Mouse (Mus musculus) mouse trophoblast stem cell (cell line): ENCODE measurements at regions not wholly inside any gene's neighbourhood (a gene's known extent, or its start where the extent isn't known, plus 50 kb on each side); places are given as distances from the start of the nearest gene placed in this dataset.

ENCODE experiments used
- in situ Hi-C, 2 experiments: fragments of 300-500 bp; cut with MseI, MboI; formaldehyde crosslinking; loops; 2 replicates in 1 of 2; 3 replicates in 1 of 2; pipeline ENCODE4 v1.15.1; 2025

DNA sequence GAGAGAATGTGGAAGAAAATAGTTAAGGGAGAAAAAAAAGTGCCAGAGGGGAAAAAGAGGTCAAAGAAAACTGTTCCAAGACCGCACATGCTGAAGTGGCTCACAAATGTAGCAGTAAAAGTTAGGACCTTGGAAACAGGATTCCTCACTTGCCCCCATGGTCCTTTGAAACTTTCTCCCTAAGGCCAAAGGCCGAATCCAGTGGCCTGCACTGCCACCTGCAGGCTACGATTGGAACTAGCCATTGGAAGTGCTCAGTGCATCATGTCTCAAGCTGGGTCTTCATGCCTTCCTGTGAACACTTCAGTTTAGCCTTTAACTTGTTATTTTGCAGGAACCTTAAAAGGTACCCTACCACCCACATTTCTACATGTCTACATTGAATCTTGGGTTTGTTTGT is 56.3 kb upstream of the Mctp2 start:
- in situ Hi-C loops, result loop anchor here (5.0 kb wide), 1 partner anchor 120 kb away; no protein-coding TSS in a partner anchor

DNA sequence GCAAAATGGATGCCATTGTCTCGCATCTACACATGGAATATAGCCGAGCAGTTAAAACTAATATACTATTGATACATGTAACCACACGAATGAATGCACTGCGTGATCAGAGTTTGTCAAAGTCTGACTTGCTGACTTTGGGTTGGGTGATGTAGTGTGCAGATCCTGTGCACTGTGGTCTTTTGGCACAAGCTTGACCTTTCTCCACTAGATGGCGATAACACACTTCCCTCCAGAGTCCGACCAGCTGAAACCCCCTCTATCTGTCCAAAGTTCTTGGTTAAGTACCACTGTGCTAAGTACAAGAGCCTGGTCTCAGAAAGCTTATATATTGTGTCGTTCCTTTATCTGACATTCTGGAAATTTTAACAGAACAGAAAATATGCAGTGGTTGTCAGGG is 84.9 kb upstream of the Mctp2 start:
- in situ Hi-C loops, result loop anchor here (10.0 to 25.0 kb wide), 3 partner anchors 1021 to 1246 kb away; no protein-coding TSS in a partner anchor

DNA sequence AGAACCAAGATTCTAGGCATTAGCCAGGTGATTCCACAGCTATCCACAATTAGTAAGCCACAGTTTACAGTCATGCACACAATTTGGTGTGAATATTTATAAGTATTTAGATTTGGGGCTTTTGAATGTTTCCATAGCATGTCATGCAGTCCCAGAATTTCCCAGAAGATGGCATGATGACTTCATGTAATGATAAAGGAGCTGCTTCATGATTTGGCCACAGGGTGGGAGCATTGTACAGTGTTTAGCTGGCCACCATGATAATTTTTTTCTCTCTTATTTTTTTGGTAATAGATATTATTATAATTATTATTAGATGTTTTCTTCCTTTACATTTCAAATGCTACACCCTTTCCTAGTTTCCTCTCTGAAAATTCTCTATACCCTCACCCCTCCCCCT is 93.6 kb upstream of the Mctp2 start:
- in situ Hi-C loops, result loop anchor here in 1 of 2 experiments (5.0 kb wide), 1 partner anchor 977 kb away; the partner anchor contains the start of gene Rgma

DNA sequence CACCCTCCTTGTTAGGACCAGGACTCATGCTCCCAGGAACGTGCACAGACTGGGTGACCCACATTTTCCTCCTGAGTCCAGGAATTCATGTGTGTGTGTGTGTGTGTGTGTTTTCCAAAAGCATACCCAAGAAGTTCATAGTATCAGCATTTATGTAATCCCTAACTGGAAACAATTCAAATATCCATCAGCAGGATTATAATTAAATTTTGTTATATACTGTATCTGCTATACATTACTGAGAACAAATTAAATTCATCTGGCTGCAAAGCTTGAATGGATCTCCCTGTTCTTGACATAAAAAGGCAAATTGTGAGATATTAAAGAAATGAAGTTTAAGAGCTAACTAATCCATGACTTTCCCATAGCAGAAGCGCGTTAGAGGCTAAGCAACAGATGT is 99.7 kb upstream of the Mctp2 start:
- in situ Hi-C loops, result no loop called here

DNA sequence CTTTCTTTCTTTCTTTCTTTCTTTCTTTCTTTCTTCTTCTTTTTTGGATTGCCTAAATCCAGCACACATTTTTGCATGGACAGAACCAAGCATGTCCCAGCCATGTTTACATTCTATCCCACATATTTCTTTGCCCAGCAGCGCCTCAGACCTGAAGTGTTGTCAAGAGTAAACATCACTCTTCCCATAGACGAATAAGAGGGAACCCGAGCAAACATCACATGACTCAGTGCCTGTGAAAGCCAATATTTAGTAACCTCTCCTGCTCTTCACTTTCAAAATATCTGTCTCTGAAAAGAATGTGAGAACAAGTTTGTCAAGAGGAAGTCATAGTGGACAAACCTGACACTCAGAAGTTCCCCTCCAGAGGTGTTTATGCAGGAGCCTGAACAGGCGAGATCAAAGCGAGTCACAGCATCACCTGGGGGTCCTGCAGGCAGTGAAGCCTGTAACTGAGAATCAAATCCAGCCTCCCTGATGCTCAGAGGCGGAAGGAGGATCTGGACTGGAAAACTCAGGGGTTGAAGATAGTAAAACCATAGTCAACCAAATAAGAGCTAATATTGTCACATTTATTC is 102.1 kb upstream of the Mctp2 start:
- in situ Hi-C loops, result no loop called here

DNA sequence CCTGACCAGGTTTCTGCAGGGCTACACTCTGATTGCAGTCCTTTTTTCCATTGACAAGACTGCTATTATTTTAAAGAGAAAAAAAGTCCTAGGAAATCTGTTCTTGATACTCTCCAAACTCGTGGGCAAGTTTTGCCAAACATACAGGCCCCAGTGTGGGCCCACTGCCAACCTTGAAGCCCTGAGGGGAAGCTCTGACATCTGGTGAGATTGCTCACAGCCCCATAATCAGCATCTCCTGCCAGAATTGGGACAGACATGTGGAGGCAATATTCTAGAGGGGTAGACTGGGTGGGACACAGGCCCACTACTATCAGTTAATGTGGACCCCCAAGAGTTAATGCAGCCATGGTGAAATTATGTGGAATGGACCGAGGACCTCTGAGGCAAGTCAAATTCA is 132.1 kb upstream of the Mctp2 start:
- in situ Hi-C loops, result no loop called here

DNA sequence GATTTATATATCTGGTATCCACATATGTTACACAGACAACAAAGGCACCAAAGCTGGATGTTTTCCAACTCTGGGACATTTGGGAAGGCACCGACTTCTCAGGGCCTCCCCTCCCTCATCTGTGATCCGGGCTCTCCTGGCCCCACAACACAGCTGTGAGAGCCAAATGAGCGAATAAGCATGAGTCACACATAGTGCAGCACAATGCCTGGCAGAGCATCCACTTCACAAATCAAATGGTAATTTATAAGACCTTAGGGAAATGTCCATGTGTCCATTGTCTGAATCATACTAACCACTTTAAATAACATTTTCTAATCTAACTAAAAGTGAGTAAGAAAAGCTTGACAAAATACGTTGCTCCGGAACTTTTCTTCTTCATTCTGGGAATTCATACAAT is 135.6 kb upstream of the Mctp2 start:
- in situ Hi-C loops, result no loop called here

DNA sequence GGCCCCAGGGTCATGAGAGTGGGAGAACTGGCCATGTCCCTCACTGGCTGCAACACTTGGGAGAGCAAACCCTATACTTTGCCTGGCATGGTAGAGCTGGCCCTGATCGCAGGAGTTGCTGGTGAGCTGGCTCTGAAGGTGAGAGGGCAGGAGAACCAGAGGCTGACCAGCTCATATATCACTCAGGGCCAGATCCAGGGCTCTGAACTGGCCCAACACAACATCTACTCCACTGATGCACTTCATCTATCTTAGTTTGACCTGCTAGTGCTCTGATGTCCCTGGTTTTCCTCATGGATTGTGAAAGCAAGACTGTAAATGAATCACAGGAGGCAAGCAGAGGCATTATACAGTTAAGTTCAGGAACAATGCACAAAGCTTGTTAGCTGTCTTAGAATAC is 137.6 kb upstream of the Mctp2 start:
- in situ Hi-C loops, result no loop called here

DNA sequence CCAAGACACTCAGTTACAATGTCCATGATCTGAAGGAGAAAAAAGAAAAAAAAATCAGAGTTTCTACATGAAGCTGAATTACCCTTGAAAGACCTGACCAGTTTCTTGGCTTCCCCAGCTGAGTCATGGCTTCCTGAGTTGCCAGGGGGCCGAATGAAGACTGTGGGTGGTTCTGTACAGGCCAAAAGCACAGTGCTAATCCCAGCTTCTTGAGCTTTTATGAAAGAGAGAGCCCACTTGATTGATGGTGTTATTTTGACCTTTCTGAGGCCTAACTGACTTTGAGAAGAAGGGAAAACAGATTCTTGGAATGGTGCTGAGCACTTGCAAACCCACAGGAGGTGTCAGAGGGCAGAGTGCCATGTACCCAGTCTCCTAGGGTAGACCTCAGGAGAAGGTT is 138.4 kb upstream of the Mctp2 start:
- in situ Hi-C loops, result no loop called here

DNA sequence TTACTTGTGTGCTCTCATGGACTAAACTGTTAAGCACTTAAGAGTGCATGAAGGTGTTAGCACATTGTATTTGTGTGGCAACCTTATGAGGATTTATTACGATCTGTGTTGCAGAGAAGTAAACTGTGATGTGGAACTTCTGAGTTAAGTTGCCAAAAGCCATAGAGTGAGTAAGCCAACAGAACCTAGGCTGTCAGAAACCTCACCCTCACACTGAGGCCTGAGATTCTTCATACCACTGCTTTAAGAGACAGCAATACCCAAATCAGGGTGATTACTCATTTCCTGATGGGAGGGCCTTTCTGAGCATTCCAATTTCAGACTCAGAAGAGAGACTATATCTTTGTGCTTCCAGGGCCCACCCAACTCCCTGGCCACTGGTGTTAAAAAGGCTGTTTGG is 140.5 kb upstream of the Mctp2 start:
- in situ Hi-C loops, result no loop called here

DNA sequence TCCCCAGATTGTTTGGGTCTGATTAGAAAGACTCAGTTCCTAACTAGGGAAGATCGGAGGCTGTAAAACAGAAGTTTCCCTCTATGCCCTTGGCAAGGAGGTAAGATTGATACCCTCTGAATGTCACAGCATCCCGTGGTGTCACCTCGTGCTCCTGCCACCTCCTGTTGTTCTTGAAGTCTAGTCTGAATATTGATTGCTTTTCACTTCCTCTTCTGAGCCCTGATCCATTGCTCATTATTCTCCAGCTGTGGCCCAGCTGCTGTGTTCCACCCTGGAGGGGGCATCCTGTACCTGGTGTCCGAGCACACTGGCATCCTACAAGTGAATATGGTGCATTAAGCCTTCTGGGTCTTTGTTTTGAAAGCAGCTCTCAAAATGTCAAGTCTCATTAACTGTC is 156.6 kb upstream of the Mctp2 start:
- in situ Hi-C loops, result no loop called here

DNA sequence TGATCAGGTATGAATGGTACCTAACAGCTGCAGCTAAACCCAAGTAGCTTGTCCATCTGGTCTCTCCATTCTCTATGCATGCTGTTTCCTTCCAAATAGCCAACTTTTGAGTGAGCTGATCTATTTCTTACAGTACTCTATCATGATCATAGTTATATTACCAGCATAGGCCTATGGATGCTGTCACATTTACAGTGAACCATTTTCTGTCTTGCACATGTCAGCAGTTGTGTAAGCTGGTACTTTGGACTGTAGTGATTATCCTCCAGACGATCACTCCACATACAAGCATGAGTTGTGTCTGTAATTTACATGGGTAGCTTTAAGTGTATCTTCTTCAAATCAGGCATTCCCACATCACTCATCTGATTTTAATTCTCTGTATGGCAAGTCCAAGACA is 158.2 kb upstream of the Mctp2 start:
- in situ Hi-C loops, result no loop called here

DNA sequence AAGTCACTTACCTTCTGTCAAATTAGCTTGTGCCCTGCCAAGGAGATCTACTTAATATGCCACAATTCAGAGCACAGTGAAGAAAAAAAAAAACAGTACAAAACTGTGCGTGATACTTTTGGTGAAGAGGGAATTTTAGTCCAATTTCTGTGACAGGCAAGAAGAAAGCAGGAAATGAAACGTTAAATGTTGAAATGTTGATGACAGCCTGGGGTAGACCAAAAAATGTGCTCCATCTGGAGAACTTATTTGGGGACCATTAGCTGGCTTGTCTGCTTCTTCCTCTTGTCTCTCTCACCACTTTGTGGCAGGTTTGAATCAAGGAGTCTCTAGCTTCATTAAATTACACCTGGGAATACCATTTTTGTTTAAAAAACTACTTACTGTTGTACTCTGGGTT is 163.3 kb upstream of the Mctp2 start:
- in situ Hi-C loops, result no loop called here

DNA sequence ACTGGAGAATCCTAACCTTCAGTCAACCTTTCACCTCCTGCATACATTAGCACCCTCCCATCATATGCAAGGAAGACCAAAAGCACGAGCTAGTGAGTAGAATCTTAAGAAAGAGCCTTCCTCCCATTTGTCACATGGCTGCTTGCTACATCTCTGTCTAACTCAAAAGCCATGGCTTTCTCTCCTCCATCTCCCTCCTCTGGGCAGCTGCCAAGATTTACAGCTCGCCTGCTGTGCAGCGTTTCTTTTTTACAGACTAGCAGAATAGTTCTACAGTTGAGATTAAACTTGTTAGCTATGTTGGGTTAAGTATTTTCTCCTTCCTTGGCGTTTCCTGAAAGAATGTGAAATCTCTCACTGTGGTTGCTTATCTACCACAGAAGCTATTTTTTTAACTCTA is 168.3 kb upstream of the Mctp2 start:
- in situ Hi-C loops, result no loop called here

DNA sequence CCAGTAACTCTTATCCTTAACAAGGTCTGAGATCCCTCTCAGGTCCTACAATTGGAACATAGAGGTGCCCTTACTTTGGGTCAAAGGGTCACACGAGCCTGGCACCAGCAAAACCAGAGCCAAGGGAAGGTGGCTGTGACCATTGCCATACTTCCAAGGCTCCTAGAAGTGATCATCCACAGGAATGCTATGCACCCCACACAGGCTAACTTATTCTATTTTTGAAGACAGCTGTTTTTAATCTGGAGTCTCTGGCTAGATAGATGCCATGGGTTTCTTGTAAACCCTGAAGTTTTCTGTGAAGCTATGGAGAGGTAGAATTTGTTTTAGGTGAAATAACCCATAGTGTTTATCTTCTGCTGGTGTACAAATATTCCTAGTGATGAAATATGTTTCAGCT is 172.5 kb upstream of the Mctp2 start:
- in situ Hi-C loops, result no loop called here

DNA sequence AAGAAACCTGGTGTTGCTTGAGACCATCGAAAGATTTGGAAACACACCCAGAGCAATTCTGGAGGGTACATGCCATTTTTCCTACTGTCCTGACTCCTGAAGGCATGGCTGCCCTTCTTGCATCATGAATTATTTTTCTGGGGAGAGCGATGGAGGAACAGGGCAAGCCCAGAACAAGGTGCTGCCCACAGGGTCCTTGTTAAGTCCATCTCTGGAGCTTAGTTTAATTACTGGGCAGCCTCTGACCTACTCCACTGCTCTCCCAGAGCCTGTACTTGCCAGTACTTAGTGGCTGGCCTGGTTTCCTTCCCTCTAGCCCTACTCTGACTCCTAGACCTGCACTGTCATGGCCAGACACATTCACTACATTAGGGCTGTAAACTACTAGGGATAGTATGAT is 174.9 kb upstream of the Mctp2 start:
- in situ Hi-C loops, result no loop called here

DNA sequence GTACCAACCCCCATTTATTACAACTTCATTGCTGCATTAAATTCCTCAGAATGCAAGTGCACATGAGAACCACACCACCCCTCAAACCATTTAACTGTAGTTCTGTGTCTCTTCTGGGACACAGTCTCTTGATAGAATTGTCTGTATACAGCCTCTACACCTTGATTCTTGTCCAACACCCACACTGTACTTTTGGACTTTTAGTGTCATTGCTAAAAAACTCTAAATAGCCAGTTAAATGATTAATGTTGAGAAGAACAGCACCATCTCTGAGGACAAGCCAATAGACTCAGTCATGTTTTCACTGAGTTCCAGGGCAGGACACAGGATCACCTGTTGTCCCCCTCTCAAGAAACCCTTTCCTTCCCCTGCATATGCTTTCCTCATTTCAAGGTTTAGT is 183.8 kb upstream of the Mctp2 start:
- in situ Hi-C loops, result no loop called here

DNA sequence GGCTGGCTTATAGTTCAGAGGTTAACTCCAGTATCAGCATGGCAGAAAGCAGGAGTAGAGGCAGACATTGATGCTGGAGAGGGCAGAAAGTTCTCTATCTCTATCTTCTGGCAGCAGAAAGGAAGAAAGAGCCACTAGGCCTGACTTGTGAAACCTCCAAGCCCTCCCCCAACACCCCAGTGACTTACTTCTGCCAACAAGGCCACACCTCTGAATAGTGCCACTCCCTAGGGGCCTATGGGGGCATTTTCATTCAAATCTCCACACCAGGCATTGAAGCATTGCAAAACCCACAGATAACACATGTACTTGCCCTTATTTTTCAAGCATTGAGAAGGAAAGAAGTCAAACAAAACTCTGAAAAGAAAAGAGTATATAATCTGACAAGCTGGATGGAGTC is 186.9 kb upstream of the Mctp2 start:
- in situ Hi-C loops, result no loop called here

DNA sequence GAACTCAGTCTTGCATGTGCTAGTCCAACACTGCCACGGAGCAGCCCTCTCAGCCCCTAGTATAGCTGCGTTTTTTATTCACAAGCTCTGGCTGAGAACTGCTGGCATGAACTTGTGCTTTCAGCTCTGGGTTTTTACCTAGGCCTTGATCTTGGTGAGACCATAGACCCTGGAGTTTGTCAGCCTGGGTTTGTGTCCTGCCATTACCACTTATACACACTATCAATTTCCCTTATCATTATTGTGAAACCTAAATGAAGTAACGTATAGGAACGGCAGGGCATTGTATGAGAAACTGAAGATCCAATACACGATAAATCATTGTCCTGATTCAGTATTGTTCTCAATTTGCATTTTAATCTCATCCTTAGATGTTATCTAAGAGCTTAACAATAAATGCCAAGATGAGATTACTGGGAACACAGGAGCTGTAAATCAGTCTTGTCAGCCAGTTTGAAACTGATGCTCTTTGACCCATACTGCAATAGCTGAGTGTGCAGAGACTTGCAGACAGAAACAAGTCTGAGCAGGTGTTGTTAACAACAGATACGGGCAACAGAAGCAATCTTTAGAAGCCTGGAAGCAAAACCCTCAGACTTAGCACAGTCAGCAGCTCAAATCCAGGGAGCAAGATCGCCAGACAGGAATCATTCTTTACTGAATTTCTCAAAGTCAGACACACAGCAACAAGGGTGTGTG is 190.7 kb upstream of the Mctp2 start:
- in situ Hi-C loops, result no loop called here

DNA sequence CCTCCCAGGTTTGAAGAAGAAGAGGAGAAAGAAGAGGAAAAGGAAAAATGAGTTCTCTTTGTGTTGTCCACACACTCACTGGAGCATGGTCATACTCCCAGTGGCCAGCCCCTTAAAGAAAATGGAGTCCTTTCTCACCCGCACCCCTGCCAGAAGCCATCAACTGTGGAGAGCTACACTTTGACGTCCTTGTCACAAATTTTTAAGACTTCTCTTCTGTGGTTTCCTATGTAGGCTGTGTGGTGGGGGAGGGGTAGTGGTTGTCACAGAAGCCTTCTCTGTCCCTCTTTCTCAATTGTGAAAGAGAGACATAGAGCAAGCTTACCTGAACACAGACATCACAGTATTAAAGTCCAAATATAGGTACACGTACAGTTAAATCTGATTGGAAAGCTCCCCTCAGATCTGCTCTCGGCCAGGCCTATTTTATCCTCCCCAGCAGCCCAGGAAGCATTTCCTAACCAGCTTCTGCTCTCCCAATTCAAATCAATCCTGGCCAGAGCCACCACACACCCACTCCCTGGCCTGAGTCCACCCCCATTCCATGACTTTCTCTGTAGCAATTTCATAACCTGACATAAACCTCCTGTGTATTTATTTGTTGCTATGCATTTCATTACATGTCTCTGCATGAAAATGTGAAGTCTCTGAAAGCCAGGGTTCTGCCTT is 192.3 kb upstream of the Mctp2 start:
- in situ Hi-C loops, result no loop called here

DNA sequence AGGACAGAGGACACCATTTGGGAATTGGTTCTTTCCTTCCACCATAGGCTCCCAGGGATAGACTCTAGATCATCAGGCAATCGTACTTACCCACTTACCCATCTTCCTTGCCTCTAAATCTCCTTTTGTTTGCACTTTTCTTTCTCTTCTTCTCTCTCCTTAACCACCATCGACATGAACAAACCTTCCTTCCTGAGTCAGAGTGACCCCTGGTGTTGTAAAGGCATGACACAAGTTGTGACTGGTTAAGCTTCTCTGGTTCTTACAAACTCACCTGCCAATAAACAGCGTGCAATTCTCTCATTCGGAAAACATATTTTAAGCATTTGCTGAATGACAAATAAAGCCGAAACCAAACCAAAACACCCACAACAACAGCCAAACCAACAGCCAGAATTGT is 193.4 kb upstream of the Mctp2 start:
- in situ Hi-C loops, result no loop called here

DNA sequence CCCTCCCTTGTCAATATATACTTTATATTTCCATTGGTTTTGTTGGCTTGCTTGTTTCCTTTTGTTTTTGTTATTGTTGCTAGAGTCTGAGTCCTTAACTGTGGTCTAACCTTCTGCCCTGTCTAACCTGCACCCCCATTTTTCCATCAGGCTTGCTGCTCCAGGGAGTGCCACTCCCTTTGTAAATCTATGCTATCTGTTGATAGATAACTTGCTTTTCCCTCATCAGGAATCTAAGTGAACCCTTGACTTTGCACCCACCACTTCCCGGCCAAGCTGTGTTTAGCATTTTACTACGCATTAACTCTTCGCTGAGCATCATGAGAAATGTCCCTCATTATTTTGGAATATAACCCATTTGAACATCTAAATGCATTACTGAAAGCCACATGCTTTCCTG is 193.8 kb upstream of the Mctp2 start:
- in situ Hi-C loops, result no loop called here

DNA sequence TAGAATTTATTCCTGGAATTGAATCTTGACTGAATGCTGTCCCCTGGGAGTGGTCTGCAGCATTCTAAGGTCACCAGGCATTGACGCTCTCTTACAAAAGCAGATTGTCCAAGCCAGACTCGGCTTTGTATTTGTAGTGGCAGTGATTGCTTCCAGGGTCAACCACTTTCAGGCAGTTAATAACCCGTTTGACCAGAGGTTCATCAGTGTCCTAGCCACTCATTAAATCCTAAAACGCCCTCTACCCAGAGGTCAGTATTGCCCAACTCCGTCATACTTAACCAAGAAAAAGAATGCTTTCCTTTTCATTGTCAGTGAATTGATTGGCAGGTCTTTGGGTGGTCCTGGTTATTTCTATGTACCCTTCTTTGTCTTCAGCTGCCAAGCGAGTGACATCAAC is 194.6 kb upstream of the Mctp2 start:
- in situ Hi-C loops, result no loop called here
